8 mouse cellular contexts compared by ENCODE assay signal in the genomic region with DNA sequence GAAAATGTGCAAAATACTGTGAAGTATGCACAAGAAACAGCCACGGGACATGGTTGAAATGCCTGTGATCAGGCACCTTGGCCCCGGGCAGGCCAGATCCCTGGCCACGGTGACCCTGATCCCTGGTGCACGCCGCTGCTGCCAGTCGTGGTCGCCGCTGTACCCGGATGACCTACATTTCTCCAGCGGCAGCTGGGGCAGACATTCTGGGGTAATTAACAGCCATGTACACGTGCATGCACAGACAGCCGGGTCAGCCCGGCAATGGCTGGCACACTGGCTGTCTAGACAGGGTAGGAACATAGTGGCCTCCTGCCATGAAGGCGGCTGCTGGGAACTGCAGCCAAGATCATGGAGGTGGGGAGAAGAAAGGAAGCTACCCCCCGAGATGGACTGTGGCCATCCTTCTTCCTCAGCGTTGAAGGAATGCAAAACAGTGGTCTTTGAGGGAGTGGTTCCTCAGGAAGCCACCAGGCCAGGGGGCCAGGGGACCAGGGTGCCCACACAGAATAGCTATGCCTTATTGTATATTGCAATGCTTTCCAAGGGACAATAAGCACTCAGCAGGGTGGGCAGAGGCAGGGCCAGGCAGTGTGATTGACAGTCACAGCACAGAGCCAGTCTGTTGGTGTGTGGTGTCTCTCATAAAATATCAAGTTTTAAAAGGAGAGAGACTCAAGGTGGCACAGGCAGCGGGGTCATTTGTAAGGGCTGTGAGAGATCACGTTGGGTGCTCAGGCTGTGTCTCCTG.
DNase-seq lines count a peak whose midpoint lies in the region; ATAC-seq and TF ChIP-seq lines count a peak whose summit lies in the region.

No protein-coding gene starts in this region.

- H3K4me3 ChIP-seq in left cerebral cortex, adult 2 months: no peak overlapping the region
- no peak overlapping the region for H3K4me3 ChIP-seq in kidney, embryonic 14.5 days (ENCODE audit: low read length)

- H3K27ac ChIP-seq in left cerebral cortex, adult 2 months: no peak overlapping the region
- no peak overlapping the region for H3K27ac ChIP-seq in kidney, embryonic 14.5 days (ENCODE audit: low read depth, low read length)

- peak; percentile 33 to 36 for DNase-seq in left cerebral cortex, adult 2 months (ENCODE audit: extremely low spot score in 1 of 2, low spot score in 2 of 2)
- no peak for DNase-seq in left cerebral cortex, adult 11 months (ENCODE audit: low spot score)
- peak; percentile 12 to 16 for DNase-seq in cerebellum, postnatal 36 days
- DNase-seq in gastrocnemius, postnatal 25 days: peak; percentile 44
- DNase-seq in lung, postnatal 10 days: peak; percentile 82
- DNase-seq in T-cell, adult 2 months (ENCODE audit: low spot score): no peak
- DNase-seq in urinary bladder, adult 2 months (ENCODE audit: low spot score): no peak

- ATAC-seq in kidney, embryonic 14.5 days (ENCODE audit: low FRiP score, low TSS enrichment): 0 out of 2 replicates have a peak, but pooled peaks have one; percentile 40

- no peaks in the 10 kb centered on the region for H3K36me3 ChIP-seq in kidney, embryonic 14.5 days (ENCODE audit: control insufficient read depth, insufficient read depth, low read length)

- no peak overlapping the region for H3K4me2 ChIP-seq in kidney, embryonic 14.5 days (replicated peaks; ENCODE audit: low read depth, low read length)

- intact Hi-C loops in left cerebral cortex, adult 2 months (cut with DNase I): no loop called here

- no peaks in the 10 kb centered on the region for H3K27me3 ChIP-seq in kidney, embryonic 14.5 days (ENCODE audit: control insufficient read depth, insufficient read depth, low read length)

- H3K4me1 ChIP-seq in kidney, embryonic 14.5 days (ENCODE audit: control insufficient read depth, insufficient read depth, low read length): peaks cover 21% of the 10 kb centered on the region

- no peaks in the 10 kb centered on the region for H3K9me3 ChIP-seq in kidney, embryonic 14.5 days (ENCODE audit: control insufficient read depth, low read length)

- TF ChIP-seq CTCF in left cerebral cortex, adult 2 months (IDR thresholded peaks at IDR 0.05): no peak

- H3K9ac ChIP-seq in kidney, embryonic 14.5 days (ENCODE audit: low read depth, low read length): no peak overlapping the region; the same call in 1 of the 2 replicates

- WGBS in kidney, embryonic 14.5 days: 53% methylated on average over 18 of the region's 18 CpGs

Comparison
In these comparisons a context has a peak if more than half of its experiments do, and no peak if none do; other contexts are left out.
1. DNase-seq: peak in left cerebral cortex, adult 2 months (2 of 2), cerebellum, postnatal 36 days (2 of 2), gastrocnemius, postnatal 25 days (single experiment) and lung, postnatal 10 days (single experiment); none in left cerebral cortex, adult 11 months (single experiment), T-cell, adult 2 months (single experiment) and urinary bladder, adult 2 months (single experiment).